Mouse (Mus musculus): ENCODE measurements around the gene Xpo5.

Xpo5 gene

DNA sequence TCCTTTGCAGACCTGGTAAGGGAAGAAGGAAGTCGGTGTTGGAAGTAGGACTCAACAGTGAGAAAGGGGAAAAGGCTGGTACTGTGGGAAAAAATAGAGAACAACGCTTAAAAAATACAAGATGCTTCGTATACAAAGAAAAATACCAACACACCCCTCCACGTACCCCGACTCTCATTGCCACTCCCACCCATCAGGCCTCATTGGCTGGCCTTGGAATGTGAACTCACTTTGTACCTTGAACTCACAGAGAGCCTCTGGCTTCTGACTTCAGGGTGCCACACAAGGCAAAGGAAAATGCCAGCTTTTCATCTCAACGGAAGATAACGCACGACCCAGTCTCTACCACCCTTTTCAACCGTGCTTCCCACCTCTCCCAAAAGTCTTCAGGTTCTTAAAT lies 80.6 kb downstream of the Xpo5 start:
- no peak for DNase-seq (ENCODE audit: extremely low read depth, low read depth, low spot score)

DNA sequence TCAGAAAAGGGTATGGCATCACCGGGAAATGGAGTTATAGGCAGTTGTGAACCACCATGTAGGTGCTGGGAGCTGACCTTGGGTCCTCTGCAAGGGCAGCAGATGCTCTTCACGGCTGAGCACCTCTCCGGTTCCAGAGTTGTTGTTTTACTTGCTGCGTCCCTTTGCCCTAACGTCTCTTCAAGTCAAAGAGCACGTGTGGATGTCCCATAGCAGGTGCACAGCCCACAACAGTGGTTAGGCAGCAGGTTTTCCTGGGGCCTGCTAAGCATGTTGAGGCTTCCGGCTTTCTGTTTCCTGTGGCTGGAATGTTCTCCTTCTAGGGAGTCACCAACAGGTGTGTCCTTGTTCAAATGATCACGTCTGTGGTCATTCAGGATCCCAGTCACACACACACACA lies 81.3 kb downstream of the Xpo5 start:
- DNase-seq (ENCODE audit: extremely low read depth, low read depth, low spot score), result no peak

DNA sequence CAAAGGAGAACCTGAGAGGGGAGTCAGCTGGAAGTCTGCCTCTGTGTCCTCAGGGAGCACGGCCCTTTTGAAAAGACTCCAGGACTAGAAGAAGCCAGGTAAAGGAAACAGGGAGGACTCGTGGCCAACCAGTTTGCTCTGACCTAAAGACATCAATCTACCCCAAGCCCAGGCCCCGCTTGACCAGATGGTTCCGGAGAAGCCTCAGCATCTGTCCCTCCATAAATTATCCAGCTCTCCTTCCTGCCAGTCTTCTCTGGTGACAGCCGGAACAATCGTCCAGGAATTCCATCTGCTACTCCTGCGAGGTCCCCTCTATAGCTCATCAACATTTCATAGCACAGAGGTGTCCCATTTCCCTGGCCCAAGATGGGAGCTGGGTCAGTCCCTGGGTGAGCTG lies 82.1 kb downstream of the Xpo5 start:
- no peak for DNase-seq (ENCODE audit: extremely low read depth, low read depth, low spot score)

DNA sequence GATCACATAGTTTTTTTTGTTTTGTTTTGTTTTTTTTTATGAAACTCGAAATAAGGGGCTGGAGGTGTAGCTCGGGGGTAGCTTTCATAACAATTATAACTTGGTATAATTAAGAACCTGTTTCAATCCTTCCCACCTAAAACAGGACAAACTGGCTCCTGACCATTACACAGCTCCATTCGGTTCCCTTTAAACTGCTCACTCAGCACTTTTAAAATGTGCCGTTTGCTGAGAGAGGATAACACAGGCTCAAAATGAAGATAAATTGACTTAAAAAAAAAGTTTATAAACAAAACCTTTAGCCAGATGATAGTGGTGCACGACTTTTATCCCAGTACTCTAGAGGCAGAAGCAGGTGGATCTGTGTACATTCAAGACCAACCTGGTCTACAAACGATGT lies 82.8 kb downstream of the Xpo5 start:
- DNase-seq (ENCODE audit: extremely low read depth, low read depth, low spot score), result no peak

- DNase-seq (ENCODE audit: extremely low read depth, low read depth, low spot score), result no peak
These were observed 85.1 kb downstream of the Xpo5 start for GRCm38 (mm10) chr17:46287678-46288095.
